Mouse (Mus musculus): ENCODE results near the gene Il18.

DNA sequence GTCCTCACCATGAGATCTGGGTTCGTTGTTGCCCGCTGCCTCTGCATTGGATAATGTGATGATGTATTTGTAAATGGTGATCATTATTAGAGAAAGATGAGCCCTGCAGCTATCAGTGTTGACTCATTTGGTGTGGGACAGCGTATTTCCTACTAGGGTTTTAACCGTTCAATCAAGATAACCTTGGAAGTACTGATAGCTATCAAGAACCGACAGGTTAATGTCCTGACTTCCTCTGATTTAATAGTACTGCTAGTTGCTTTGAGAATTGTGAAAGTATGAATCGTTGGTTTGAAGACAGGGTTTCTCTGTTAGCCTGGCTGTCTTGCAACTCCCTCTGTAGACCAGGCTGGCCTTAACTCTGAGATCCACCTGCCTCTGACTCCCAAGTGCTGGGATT lies 49.7 kb downstream of the Il18 start:
- TF ChIP-seq CTCF (IDR thresholded peaks at IDR 0.05) (no peak), POLR2A (IDR thresholded peaks at IDR 0.05; ENCODE audit: insufficient read depth, low read depth, low read length) (no peak)
